Comparison of ENCODE assay signal across 18 mouse cellular contexts in the genomic region with DNA sequence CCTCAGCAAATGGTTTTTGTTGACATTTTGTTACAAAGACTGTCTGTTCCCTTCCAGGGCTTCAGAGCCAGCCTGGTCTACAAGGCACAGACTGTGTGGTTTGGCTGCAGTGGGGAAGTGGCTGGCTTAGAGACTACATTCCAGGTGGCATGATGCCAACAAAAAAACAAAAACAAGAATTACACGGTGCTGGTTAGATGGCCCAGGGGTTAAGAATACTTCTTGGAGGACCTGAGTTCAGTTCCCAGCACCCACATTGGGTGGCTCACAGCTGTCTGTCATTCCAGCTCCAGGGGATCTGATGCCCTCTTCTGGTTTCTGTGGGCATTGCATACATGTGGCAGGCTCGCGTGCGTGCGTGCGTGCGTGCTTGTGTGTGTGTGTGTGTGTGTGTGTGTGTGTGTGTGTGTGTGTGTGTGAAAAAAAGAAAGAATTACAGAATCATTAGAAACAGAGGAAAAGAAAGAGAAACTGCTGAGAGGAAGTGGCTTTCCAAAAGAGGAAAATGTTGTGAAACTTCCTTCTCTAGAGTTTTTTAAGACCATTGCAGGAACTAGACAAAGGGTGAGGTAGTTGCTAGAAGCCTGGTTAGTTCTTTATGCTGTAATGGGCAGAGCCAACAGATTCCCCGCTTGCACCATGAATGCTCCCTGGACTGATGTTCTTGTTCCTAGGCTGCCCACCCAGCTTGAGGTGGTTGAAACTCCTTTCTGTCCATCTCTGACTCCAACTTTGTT. TPM values are rescaled to one million over a fixed set of nuclear protein-coding genes. Genes with fewer than 3 reads are reported as not detected.
A peak's percentile ranks its signal among the peaks of the same experiment; 100 is the strongest.
DNase-seq lines count a peak whose midpoint lies in the region; ATAC-seq and TF ChIP-seq lines count a peak whose summit lies in the region.
"Had no signal": no experiment of that assay in that cellular context is flagged by ENCODE, and none has a peak within 500 bp of the region (broad histone marks: within the 10 kb centered on the region; RNA-seq: fewer than 3 reads in every experiment).

No protein-coding gene starts in this region.

- WGBS in heart, adult 2 months: 84% methylated on average over 8 of the region's 8 CpGs
- WGBS in liver, embryonic 16.5 days (ENCODE audit: insufficient replicate concordance): 83% methylated on average over 8 of the region's 8 CpGs

- H3K4me1 ChIP-seq in heart, adult 2 months (ENCODE audit: control insufficient read depth, insufficient read depth, low read length): peaks cover 29% of the 10 kb centered on the region
- H3K4me1 ChIP-seq in liver, embryonic 16.5 days (ENCODE audit: control insufficient read depth, low read depth, low read length): peaks cover 35% of the 10 kb centered on the region
- H3K4me1 ChIP-seq: midbrain, embryonic 12.5 days had no signal

- H3K27me3 ChIP-seq in heart, adult 2 months (ENCODE audit: control insufficient read depth, insufficient read depth, low read length): no peaks in the 10 kb centered on the region
- no peaks in the 10 kb centered on the region for H3K27me3 ChIP-seq in liver, embryonic 16.5 days (ENCODE audit: control insufficient read depth, insufficient read depth, low read depth, low read length)
- H3K27me3 ChIP-seq: midbrain, embryonic 12.5 days; neural tube, embryonic 13.5 days had no signal

- no peaks in the 10 kb centered on the region; the same call in 1 of the 2 replicates for H3K36me3 ChIP-seq in heart, adult 2 months (ENCODE audit: control insufficient read depth, insufficient read depth, low read length)
- H3K36me3 ChIP-seq in liver, embryonic 16.5 days (ENCODE audit: control insufficient read depth, insufficient read depth): 0 out of 2 replicates have a peak, but pooled peaks cover 4% of the 10 kb centered on the region
- H3K36me3 ChIP-seq: midbrain, embryonic 12.5 days; neural tube, embryonic 13.5 days had no signal

- no peak for ATAC-seq in liver, embryonic 16.5 days (ENCODE audit: low read depth)
- ATAC-seq: intestine, embryonic 16.5 days had no signal

- no peak for DNase-seq in heart, adult 2 months
- DNase-seq in heart, postnatal 14 days: no peak
- DNase-seq in 416B (ENCODE audit: low read depth) (peak; percentile 67), NIH3T3 (ENCODE audit: low read depth) (peak; percentile 28)
- no peak for DNase-seq in yolk sac, embryonic 10.5 days (ENCODE audit: low spot score)
- DNase-seq in cerebellum, adult 8-10 months: no peak
- no peak for DNase-seq in thymus, postnatal 10 days (ENCODE audit: low spot score in 2 of 2)
- DNase-seq: cerebellum, adult 11 months; embryo, embryonic 11 days; gastrocnemius, postnatal 25 days; kidney, postnatal 4 days; lung, adult 2 months; thymus, postnatal 25 days had no signal

- peak overlapping the region; percentile 6; the same call in 1 of the 2 replicates for H3K27ac ChIP-seq in heart, adult 2 months
- H3K27ac ChIP-seq in liver, embryonic 16.5 days (ENCODE audit: low read length): peak overlapping the region; percentile 28
- H3K27ac ChIP-seq: midbrain, embryonic 12.5 days; neural tube, embryonic 13.5 days had no signal

- intact Hi-C loops in heart, adult 2 months (cut with DNase I): no loop called here
- intact Hi-C loops in heart, postnatal 14 days (cut with DNase I): no loop called here

- no peak for TF ChIP-seq EP300 in heart, adult 2 months (IDR thresholded peaks at IDR 0.05; ENCODE audit: insufficient read depth, low read depth, low read length)

- no peak overlapping the region for H3K4me2 ChIP-seq in liver, embryonic 16.5 days (ENCODE audit: low read depth, low read length)
- H3K4me2 ChIP-seq: midbrain, embryonic 12.5 days; neural tube, embryonic 13.5 days had no signal

- peak; percentile 17; the same call in 1 of the 2 replicates for TF ChIP-seq CTCF in heart, adult 2 months (IDR thresholded peaks at IDR 0.05)

- no peak overlapping the region for H3K4me3 ChIP-seq in heart, adult 2 months
- H3K4me3 ChIP-seq in liver, embryonic 16.5 days (ENCODE audit: low read depth, low read length): no peak overlapping the region
- H3K4me3 ChIP-seq: midbrain, embryonic 12.5 days; neural tube, embryonic 13.5 days had no signal

- H3K79me2 ChIP-seq in heart, adult 2 months (replicated peaks; ENCODE audit: control insufficient read depth, insufficient read depth, low read length): no peaks in the 10 kb centered on the region

- TF ChIP-seq POLR2A in heart, adult 2 months (IDR thresholded peaks at IDR 0.05; ENCODE audit: insufficient read depth, low read depth, low read length): no peak

- H3K9ac ChIP-seq in heart, adult 2 months (ENCODE audit: low read depth, low read length): no peak overlapping the region
- no peak overlapping the region for H3K9ac ChIP-seq in liver, embryonic 16.5 days (ENCODE audit: low read depth, low read length)
- H3K9ac ChIP-seq: midbrain, embryonic 12.5 days; neural tube, embryonic 13.5 days had no signal

- H3K9me3 ChIP-seq in liver, embryonic 16.5 days (replicated peaks; ENCODE audit: control insufficient read depth, low read length): peaks cover 4% of the 10 kb centered on the region; the same call in 1 of the 2 replicates
- H3K9me3 ChIP-seq: midbrain, embryonic 12.5 days; neural tube, embryonic 13.5 days had no signal

RNA-seq across cellular contexts. Expression of gene Irak2, which starts 24.9 kb away (rescaled TPM):
- 10 to 100 TPM; 10.4 to 13.6 TPM for total RNA-seq in heart, adult 2 months (2021)
- 12.5 and 12.9 TPM in 2 replicates for polyA plus RNA-seq in heart, adult 2 months (2012; rRNA removed)
- total RNA-seq in heart, postnatal 14 days (2021): 10 to 100 TPM; 12.3 to 14.1 TPM
- 12.4 and 13.2 TPM in 2 replicates for polyA plus RNA-seq in liver, embryonic 16.5 days (2015; fragmentation: Nextera tagmentation; extraction: Ambion mirVana)

RNA-seq across cellular contexts. Expression of gene Tatdn2, which starts 33.7 kb away (rescaled TPM):
- 10 to 100 TPM; 66.7 to 71.9 TPM for total RNA-seq in heart, adult 2 months (2021)
- 17.3 and 36.1 TPM in 2 replicates for polyA plus RNA-seq in heart, adult 2 months (2012; rRNA removed)
- total RNA-seq in heart, postnatal 14 days (2021): 10 to 100 TPM; 60.0 to 63.2 TPM
- polyA plus RNA-seq in liver, embryonic 16.5 days (2015; fragmentation: Nextera tagmentation; extraction: Ambion mirVana): 0.40 and 0.47 TPM in 2 replicates

RNA-seq across cellular contexts. Expression of gene Vhl, which starts 39.4 kb away (rescaled TPM):
- 1 to 10 TPM; 8.3 to 8.6 TPM for total RNA-seq in heart, adult 2 months (2021)
- polyA plus RNA-seq in heart, adult 2 months (2012; rRNA removed): 11.2 and 12.0 TPM in 2 replicates
- 10 to 100 TPM; 10.0 to 12.0 TPM for total RNA-seq in heart, postnatal 14 days (2021)
- polyA plus RNA-seq in liver, embryonic 16.5 days (2015; fragmentation: Nextera tagmentation; extraction: Ambion mirVana): 9.0 and 9.1 TPM in 2 replicates

RNA-seq across cellular contexts. Expression of gene Ghrl, which starts 56.5 kb away (rescaled TPM):
- total RNA-seq in heart, adult 2 months (2021): not detected
- 0.76 and 1.1 TPM in 2 replicates for polyA plus RNA-seq in heart, adult 2 months (2012; rRNA removed)
- total RNA-seq in heart, postnatal 14 days (2021): under 1 TPM in 1 of 2 experiments, not detected in 1; 0.53 TPM
- polyA plus RNA-seq in liver, embryonic 16.5 days (2015; fragmentation: Nextera tagmentation; extraction: Ambion mirVana): 0.11 and 1.9 TPM in 2 replicates
- total RNA-seq: gastrocnemius, postnatal 25 days had no signal
- polyA plus RNA-seq: heart, postnatal 0 days had no signal

RNA-seq across cellular contexts. Expression of gene Brk1, which starts 58.6 kb away (rescaled TPM):
- total RNA-seq in heart, adult 2 months (2021): 10 to 100 TPM; 60.4 to 70.2 TPM
- polyA plus RNA-seq in heart, adult 2 months (2012; rRNA removed): 128 and 199 TPM in 2 replicates
- total RNA-seq in heart, postnatal 14 days (2021): 10 to 100 TPM; 76.1 to 80.0 TPM
- 77.9 and 78.0 TPM in 2 replicates for polyA plus RNA-seq in liver, embryonic 16.5 days (2015; fragmentation: Nextera tagmentation; extraction: Ambion mirVana)

Comparison
In these comparisons a context has a peak if more than half of its experiments do, and no peak if none do; other contexts are left out.
1. DNase-seq: peak in 416B (single experiment) and NIH3T3 (single experiment); none in heart, adult 2 months (0 of 2), heart, postnatal 14 days (0 of 2), yolk sac, embryonic 10.5 days (single experiment), cerebellum, adult 8-10 months (single experiment) and thymus, postnatal 10 days (0 of 2).